Comparison of ENCODE assay signal across 8 mouse cellular contexts in the genomic region with DNA sequence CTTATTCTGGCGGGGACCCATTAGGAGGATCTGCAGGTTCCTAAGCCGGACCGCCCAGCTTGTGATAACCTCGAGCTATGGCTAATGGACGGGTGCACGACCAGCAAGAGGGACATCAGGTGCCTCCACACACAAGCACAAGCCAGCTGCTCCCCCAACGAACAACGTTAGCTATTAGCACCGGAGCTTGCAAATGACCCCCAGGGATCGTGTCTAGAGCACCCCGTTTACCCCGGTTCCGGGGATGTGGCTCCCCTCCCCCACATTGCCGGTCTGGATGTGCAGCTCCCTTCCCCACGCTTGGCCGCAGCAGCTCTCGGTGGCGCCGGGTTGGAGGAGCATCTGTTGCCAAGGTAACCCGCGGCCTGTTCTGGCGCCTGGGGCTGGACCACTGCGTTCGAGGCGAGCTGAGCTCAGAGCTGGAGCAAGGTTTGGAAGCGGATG. TPM values are rescaled to one million over a fixed set of nuclear protein-coding genes. Genes with fewer than 3 reads are reported as not detected.
DNase-seq lines count a peak whose midpoint lies in the region; ATAC-seq lines count a peak whose summit lies in the region.

No protein-coding gene starts in this region.

- no peaks in the 10 kb centered on the region for H3K9me3 ChIP-seq in hindbrain, embryonic 10.5 days
- H3K9me3 ChIP-seq in liver, embryonic 11.5 days (ENCODE audit: control insufficient read depth, low read length): no peaks in the 10 kb centered on the region

- no peak overlapping the region for H3K9ac ChIP-seq in liver, embryonic 11.5 days (ENCODE audit: low read depth, low read length)

- H3K4me1 ChIP-seq in hindbrain, embryonic 10.5 days (replicated peaks): peaks cover 41% of the 10 kb centered on the region
- no peaks in the 10 kb centered on the region for H3K4me1 ChIP-seq in liver, embryonic 11.5 days (replicated peaks; ENCODE audit: control insufficient read depth, insufficient read depth, low read length)

- peak; percentile 37 to 53 for DNase-seq in left cerebral cortex, adult 18-20 months (ENCODE audit: low spot score in 2 of 2)
- DNase-seq in left cerebral cortex, adult 11 months (ENCODE audit: low spot score): no peak
- DNase-seq in cerebellum, adult 9-10 months: peak; percentile 49
- DNase-seq in hindbrain, embryonic 10.5 days (ENCODE audit: low spot score): peak; percentile 78
- DNase-seq in mesoderm, embryonic 11.5 days (ENCODE audit: low read depth, low spot score): peak; percentile 73
- no peak for DNase-seq in urinary bladder, postnatal 36 days (ENCODE audit: low spot score in 2 of 2)
- no peak for DNase-seq in liver, embryonic 11.5 days (ENCODE audit: low spot score)
- DNase-seq in urinary bladder, adult 2 months (ENCODE audit: low spot score): no peak

- no peaks in the 10 kb centered on the region for H3K36me3 ChIP-seq in hindbrain, embryonic 10.5 days
- H3K36me3 ChIP-seq in liver, embryonic 11.5 days (ENCODE audit: control insufficient read depth, insufficient read depth, low read length): no peaks in the 10 kb centered on the region

- 4% methylated on average over 26 of the region's 26 CpGs for WGBS in hindbrain, embryonic 10.5 days
- 11% methylated on average over 26 of the region's 26 CpGs for WGBS in liver, embryonic 11.5 days

- H3K27ac ChIP-seq in hindbrain, embryonic 10.5 days: peak overlapping the region; percentile 73
- H3K27ac ChIP-seq in liver, embryonic 11.5 days (ENCODE audit: low read depth, low read length): no peak overlapping the region

- peaks cover 67% of the 10 kb centered on the region for H3K27me3 ChIP-seq in hindbrain, embryonic 10.5 days (ENCODE audit: insufficient read depth, poor library complexity, severe bottlenecking)
- H3K27me3 ChIP-seq in liver, embryonic 11.5 days (replicated peaks; ENCODE audit: control insufficient read depth, insufficient read depth, low read length): peaks cover 22% of the 10 kb centered on the region

- H3K4me3 ChIP-seq in hindbrain, embryonic 10.5 days: peak overlapping the region; percentile 43
- no peak overlapping the region for H3K4me3 ChIP-seq in liver, embryonic 11.5 days (ENCODE audit: low read depth, low read length)

- no peak overlapping the region; the same call in 1 of the 2 replicates for H3K4me2 ChIP-seq in liver, embryonic 11.5 days

- no peak for ATAC-seq in liver, embryonic 11.5 days (replicated peaks; ENCODE audit: low FRiP score)

RNA-seq across cellular contexts. Expression of a gene that starts 11.4 kb away (rescaled TPM):
- total RNA-seq in left cerebral cortex, adult 18-20 months (2021): not detected
- not detected in 2 replicates for polyA plus RNA-seq in hindbrain, embryonic 10.5 days (2016; fragmentation: Nextera tagmentation; extraction: Ambion mirVana)
- not detected in 2 replicates for polyA plus RNA-seq in liver, embryonic 11.5 days (2014; fragmentation: Nextera tagmentation; extraction: Ambion mirVana)
- 0.08 TPM in 1 of 2 replicates, not detected in the other for polyA plus RNA-seq in urinary bladder, adult 2 months (2012; rRNA removed)

RNA-seq across cellular contexts. Expression of a gene that starts 23.4 kb away (rescaled TPM):
- total RNA-seq in left cerebral cortex, adult 18-20 months (2021): 1 to 10 TPM; 1.8 to 2.2 TPM
- 86.6 and 112 TPM in 2 replicates for polyA plus RNA-seq in hindbrain, embryonic 10.5 days (2016; fragmentation: Nextera tagmentation; extraction: Ambion mirVana)
- 22.1 and 22.2 TPM in 2 replicates for polyA plus RNA-seq in liver, embryonic 11.5 days (2014; fragmentation: Nextera tagmentation; extraction: Ambion mirVana)
- 3.0 TPM in 2 replicates for polyA plus RNA-seq in urinary bladder, adult 2 months (2012; rRNA removed)

RNA-seq across cellular contexts. Expression of a gene that starts 41.4 kb away (rescaled TPM):
- total RNA-seq in left cerebral cortex, adult 18-20 months (2021): 10 to 100 TPM in 1 of 2 experiments, 1 to 10 TPM in 1; 8.3 to 13.3 TPM
- 11.2 and 13.0 TPM in 2 replicates for polyA plus RNA-seq in hindbrain, embryonic 10.5 days (2016; fragmentation: Nextera tagmentation; extraction: Ambion mirVana)
- 6.5 and 7.1 TPM in 2 replicates for polyA plus RNA-seq in liver, embryonic 11.5 days (2014; fragmentation: Nextera tagmentation; extraction: Ambion mirVana)
- polyA plus RNA-seq in urinary bladder, adult 2 months (2012; rRNA removed): 5.4 and 6.8 TPM in 2 replicates

Comparison
In these comparisons a context has a peak if more than half of its experiments do, and no peak if none do; other contexts are left out.
1. DNase-seq: peak in left cerebral cortex, adult 18-20 months (2 of 2), cerebellum, adult 9-10 months (single experiment), hindbrain, embryonic 10.5 days (single experiment) and mesoderm, embryonic 11.5 days (single experiment); none in left cerebral cortex, adult 11 months (single experiment), urinary bladder, postnatal 36 days (0 of 2), liver, embryonic 11.5 days (single experiment) and urinary bladder, adult 2 months (single experiment).